Mouse (Mus musculus) right cerebral cortex, adult 2 months (tissue): ENCODE measurements around the gene Ltv1.
A peak's percentile ranks its signal among the peaks of the same experiment; 100 is the strongest.

Experiments
- DNase-seq, 2 experiments: peaks; one replicate each; pipeline ENCODE4 v3.0.0; 2021 to 2022; ENCODE audit warnings: low spot score in 2 of 2

Ltv1 gene

DNA sequence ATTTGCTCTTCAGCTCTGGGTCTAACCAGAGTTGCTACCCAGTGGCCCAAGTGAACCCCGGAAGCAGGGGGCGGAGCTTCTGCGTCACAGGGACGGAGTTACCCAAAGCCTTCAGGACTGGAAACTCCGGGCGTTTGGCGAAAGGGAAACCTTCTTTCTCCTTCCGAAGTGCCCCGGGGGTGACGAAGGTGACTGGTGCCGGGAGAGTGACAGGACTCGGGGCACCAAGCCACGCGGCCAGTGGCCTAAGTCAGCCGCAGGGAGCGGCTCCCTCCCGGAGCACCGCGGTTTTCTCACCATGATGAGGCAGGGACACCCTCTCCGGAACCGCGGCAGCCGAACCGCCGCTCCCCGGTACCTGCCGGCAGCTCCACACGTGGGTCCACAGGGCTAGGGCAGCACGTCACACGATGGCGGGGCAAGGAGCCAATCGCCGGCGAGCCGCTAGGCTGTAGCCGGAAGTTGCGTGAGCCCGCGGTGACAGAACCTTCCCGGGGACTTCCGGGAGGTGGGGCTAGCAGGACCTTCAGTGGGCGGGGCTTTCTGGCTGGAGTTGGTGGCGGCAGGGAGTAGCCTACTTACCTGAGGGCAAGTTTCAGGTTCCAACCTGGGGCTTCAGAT lies at the start of gene Ltv1:
Gene Ltv1, minus strand, starts transcription at position 438 of the 621 bp plus-strand sequence.
- DNase-seq = peak; percentile 92 to 93

DNA sequence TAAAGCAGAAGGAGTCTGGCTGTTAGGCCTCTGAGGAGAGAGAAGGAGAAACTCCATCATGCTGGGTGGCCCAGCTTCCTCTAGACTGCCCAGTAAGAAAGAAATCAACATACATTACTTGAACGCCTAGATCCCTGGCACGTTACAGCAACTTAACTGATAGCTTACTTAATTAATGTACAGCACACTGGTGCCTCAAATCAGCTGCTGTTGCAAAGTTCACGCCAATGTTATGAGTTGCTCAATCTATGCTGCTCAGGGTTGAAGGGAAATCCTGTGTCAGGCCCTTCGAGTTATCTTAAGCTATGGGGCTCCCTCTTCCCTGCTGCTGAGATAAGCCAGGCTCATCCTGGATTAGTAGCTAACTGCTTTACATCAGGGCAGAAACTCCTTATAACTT lies 47.5 kb upstream of the Ltv1 start:
- no peak for DNase-seq

DNA sequence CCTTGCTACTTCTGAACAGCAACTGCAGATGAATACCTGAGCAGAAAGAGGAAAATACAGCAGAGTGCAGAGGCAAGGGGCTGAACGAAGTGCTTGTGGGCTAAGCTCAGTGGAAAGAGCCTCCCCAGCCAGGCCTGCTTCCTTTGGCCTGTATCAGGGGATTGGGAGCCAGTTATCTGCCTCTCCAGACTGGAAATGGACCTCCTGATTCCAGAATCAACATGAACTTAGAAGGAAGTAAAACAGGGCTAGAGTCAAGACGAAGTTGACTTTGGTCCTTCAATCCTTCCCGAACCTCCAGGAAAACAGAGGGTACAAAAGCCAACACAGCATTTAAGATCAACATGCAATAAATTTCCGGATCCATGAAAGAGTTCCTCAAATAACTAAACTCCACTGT lies 45.2 kb upstream of the Ltv1 start:
- DNase-seq = no peak

DNA sequence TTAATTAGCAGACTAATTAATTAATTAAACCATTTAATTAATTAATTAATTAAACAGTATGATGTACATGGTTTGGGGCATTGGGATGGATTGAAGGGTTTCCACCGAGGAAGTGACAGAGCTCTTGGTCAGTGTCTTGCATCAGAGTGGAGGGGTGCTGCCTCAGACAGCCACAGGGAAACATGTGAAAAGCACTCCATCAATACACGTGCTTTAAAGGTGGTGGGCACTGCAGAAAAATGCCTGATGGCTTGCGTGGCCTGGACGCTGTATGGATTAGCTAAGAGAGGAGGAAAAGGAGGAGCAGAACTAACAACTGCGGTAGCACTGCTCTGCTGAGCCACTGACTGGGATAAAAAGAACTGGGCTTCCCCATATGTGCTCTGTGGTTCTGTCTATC lies 43.9 kb upstream of the Ltv1 start:
- DNase-seq = no peak

DNA sequence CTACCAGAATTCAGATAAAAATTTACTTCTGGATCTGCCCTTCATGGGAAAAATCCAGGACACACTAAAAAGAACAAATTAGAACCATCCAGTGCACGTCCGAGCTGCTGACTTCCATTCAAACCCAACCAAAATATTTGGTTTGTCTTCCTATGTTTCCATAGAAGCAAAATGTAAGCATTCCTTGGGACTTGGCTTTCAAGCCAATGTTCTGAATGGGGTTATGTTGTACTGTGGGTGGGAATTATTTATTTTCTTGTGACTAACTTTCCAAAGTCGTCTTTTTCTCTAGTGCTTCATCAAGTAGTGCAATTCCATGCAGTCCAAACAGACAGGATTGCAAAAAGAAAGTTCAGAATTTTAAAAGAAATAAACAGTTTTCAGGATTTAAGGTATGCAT lies 41.5 kb upstream of the Ltv1 start:
- DNase-seq = no peak

DNA sequence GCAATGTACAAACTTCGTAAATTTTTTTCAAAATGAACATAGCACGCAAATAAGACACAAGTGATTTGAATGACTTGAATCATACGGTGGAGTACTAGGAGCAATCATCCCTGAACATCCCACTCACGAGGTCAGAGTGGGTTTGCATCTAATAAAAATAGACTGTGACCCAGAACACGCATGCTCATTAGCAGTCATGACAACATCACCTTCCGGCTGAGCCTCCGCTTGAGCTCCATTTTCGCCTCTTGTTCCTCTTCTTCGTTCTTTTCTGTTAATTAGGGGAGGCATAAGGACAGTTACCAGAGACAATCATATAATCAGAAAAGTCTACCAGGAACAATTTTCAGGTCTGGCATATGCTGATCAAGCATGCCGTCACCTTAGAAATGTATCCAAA lies 41.0 kb upstream of the Ltv1 start:
- DNase-seq = no peak

DNA sequence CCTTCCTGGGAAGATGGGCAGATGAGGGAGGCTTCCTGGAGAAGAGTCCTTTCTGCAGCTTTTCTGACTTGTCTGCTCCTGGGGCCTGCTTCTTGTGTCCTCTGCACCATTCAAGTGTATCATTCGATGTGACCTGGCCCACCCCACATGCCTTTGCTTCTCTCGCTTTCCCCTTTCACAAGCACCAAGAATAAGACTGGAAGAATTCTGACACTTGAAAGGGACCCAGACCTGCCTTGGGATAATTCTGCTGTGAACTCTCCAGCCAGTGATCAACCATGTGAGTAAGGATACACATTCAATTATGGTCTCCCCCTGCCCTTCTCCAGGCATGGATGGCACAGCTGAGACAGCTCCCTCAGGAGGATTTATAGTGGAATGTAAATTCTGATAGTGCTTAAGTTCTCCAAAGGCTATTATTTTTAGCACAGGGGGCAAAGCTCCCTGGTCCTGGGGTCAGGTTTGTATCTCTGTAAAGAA lies 40.2 kb upstream of the Ltv1 start:
- DNase-seq = no peak

DNA sequence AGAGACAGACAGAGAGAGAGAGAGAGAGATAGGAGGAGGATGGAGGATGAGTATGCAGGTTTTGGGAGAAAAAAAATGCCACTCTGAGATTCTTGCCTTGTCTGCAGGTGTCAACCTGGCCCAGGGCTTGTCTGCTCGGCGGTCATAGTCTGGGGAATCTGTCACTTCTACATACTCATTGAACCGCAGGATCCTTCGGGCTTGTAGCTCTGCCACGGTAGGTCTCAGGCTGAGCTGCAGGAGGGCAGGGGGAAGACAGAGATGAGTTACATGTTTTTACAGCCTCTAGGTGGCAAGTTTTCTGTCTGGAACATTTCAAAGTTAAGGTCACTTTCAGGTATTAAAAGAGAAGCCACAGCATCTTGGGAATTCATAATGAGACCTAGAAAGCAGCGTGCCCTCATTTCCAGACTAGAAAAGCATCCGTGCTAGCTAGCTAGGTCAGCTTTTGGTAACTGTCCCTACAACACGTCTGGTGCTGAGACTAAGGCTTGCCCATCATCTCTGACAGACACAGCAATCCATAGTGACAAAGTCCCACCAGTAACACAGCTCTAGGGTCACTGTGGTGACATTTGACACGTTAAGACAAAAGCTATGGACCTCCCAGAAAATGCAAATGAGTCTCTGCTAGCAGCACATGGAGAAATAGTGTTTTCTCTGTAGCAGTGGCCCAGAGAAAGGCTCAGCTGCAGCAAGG lies 39.6 kb upstream of the Ltv1 start:
- DNase-seq = no peak

DNA sequence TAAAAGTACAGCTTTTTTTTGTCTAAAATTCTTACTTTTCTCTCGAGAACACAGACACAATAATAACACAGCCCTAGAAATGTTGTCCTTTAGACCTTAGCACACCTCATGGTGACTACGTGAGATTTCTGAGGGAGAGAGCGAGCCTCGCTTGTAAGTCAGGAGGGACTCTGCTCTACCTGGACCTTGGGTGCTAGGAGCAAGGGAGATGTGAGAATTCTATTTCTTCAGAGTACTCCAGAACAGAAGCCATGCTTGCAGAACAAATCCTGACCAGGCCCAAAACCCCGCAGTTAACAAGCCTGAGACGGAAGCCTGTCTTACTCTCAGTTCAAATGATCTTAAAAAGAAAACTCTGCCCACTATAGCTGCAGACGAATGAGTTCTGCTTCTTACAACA lies 37.7 kb upstream of the Ltv1 start:
- DNase-seq = no peak

DNA sequence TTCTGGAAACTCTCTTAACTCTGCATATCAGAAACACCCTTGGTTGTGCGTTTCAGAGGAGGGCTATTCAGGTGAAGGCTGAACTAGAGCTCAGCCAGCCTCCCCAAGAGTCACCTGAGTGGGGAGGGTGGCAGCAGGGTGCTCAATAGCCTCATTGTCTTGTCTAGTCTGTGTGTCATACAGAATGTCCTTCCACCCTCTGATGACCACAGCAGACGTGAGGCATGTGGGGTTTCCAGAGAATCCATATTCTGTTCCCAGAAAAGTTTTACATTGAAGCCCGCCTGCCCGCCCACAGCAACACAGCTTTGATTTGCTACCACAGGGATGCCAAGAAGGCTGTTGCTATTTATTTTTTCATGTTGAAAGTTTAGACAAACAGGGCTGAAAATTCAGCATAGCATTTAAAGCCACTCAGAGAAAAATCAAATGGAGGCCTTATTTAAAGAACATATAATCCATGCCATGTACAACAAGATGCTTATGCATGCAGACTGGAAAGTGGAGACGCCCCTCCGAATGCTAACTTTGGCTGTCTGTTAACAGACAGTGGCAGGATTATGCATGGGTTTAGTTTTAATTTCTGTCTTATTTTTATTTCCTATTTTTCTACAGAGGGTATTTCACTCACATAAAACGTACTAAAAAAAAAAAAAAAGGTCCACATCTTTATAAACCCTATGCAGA lies 32.6 kb upstream of the Ltv1 start:
- no peak for DNase-seq

DNA sequence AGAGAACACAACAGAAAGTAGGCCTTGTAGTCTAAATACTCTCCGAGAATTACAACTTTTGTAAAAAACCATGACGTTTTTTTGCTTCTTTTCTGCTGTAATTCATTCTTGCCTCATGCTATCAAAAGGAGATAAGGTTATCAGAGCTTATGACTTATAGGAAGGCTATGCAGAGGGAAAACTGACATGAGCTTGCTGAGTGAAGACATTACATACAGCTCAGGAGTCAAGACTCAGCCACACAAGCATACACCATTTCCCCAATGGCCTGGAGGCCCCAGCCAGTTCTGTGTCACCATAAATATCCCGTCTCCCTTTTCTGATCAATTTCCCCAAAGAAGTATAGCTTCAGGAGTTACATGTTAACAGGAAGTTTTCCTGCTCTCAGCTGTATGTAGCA lies 29.2 kb upstream of the Ltv1 start:
- DNase-seq = no peak

DNA sequence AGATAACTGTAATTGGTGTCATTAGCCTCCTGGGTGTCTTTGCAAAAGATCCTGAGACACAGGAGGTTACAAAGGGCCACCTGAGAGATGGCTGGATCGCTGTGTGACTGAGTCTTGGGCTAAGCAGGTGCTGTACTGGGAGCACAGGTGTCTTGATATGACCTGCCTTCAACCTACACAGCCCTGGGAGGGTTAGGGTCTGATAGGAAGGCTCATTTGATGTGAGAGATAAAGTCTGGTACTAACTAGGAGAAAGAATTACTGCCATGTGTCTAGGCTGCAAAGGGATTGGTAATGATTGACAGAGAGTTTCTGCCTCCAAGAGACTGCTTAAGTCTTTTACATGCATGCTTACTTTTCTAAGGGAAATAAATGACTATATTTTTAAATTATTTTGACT lies 27.1 kb upstream of the Ltv1 start:
- no peak for DNase-seq

DNA sequence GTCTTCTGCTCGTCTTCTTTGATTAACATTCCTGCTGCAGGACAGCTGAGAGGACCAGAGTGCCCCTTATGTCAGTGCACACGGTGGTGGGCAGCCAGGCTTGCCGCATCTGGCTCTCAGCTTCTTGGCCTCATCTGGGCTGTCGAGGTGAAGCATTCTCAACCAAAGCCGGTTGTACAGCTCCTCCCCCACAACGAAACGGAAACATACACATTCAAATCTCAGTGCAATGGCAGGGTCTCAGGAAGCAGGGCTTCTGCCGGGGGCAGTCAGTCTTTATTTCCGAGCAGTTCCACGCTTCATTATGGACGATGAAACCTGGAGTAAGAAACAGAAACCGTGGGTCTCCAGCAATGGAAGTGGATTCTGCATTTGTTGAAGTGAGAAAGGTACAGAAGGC lies 21.0 kb upstream of the Ltv1 start:
- DNase-seq = no peak

DNA sequence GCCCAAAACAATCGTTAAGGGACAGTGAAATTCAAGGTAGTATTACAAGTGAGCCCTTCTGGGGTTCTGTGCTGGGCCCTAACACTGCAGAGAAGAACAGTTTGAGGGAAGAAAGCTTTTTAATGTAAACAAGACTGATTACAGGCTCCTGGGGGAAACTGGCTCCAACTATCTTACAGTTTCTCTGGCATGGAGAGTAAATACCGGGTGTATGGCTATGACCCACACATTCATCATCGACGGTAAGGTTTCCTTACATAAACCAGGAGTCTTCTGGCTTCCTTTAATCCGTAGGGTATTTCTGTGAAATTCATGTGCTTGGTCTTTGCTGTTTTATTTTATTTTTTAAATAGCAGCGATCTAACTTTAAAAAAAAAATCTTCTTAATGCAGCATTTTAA lies 19.9 kb upstream of the Ltv1 start:
- no peak for DNase-seq

DNA sequence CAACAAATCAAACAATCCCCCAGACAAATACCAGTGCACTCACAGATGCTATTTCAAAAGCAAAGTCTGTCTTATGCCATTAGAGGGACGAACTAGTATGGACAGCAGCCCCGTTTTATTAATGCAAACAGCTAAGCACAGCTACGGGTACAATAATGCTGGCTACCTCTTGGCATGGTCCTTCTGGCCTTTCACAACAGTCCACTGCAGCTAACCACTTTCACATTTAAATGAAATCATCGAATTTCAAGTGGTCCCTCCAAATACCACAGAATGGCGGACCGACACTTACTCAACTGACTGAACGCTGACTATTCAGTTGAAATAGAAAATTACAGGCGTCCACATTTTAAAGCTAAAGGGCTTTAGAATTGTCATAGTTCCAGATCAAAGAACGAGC lies 19.4 kb upstream of the Ltv1 start:
- DNase-seq = no peak

DNA sequence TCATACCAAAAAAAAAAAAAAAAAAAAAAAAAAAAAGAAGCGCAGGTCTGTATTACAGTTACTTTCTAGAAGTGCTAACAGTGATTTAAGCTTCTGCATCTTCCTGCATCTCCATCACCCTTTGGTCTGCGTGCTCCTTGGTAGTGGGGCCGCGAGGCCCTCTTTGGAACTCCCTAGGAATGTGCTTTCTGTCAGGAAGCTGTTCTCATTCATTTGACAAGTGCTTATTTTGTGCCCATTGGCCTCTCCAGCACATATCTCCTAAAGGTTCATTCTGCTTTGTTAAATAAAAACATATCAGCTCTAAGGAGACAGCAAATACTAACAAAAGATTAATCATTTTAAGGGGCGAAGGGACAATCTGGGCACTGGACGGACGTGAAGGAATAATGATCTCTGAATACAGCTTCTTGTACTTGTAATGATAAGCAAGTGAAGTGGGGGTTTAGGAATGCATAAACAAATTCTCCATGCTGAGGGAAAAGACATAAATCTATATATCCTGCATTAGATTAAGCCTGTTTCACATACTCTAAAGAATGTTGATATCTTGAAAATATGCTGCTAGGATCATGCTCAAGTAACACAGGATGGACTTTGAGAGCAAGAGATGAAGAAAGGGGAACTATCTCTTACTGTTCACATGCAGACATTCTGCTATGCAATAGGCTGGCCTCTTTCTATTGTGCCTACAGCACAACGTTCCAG lies 17.1 kb upstream of the Ltv1 start:
- DNase-seq = no peak

DNA sequence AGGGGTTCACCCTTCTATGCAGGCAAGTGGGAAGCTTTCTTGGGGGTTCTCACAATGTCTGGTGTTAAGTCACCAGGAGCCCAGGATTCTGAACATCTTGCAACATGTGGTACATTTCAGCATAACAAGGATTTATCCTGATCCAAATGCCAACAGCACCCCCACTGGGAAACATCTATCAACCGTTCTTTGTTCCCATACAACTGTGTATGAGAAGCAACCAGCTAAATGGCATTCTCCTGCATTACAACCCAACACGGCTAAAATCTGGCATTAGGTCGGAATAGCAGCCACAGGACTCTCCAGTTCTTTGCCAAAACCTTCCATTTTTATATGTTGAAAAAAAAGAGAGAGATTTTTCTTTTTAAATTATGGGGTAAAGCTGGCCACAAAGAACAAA lies 16.5 kb upstream of the Ltv1 start:
- no peak for DNase-seq

DNA sequence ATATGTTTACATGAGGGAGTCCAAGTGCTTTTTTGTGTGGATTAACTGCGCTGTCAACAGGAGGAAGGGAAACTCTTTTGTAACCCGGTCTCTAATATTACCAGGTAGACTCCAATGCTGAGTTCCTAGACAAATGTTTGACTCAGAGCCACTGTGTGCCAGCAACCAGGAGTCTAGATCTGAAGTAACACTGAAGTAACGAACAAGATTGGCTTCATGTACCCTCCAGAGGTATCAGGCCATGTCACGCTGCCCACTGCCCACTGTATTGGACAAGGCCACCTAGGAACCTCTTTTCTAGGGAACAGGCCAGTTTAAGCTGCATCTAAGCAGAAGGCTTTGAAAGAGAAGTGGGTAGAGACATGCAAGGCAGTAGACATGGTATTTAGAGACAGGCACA lies 16.1 kb upstream of the Ltv1 start:
- no peak for DNase-seq

DNA sequence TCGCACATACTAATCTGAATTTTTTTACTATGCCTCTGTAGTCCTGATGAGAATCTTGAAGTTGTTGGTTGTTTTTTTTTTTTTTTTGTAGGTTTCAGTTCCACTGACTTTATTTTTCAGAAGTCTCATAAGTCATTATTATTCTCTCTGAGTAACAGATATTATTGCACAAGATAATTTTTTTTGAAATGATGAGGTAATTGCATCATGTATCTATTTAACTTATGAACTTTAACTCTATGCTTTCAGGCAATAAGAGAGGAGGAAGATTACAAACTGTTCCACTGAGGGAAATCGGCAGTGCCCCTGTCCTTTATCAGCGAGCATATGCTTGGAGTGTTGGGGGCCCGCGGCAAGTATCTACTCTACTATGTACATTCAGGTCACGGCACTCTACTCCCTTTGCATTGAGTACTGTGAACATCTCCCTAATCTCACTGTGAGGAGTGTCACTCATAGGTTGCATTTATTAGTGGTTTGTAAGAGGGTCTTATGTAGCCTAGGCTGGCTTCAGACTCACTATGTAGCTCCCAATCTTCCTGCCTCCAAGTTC lies 8.8 kb upstream of the Ltv1 start:
- DNase-seq = no peak

DNA sequence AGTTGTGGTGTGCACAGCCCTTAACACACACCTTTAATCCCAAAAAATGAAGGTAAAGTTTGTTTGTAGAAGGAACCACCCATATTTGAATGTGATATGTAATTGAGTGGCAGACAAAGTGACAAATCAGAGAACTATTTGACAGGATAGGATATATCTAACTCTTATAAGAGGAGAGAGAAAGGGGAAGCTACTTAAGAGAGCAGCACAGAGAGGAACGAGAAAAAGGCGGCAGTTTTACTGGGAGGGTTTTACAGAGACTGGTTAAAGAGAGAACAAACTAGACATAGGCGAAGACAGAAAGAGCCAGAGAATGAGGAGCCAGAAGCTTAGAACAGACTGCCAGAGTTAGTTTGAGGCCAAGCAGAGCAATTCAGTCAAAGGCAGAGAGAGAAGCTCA lies 7.9 kb upstream of the Ltv1 start:
- no peak for DNase-seq

DNA sequence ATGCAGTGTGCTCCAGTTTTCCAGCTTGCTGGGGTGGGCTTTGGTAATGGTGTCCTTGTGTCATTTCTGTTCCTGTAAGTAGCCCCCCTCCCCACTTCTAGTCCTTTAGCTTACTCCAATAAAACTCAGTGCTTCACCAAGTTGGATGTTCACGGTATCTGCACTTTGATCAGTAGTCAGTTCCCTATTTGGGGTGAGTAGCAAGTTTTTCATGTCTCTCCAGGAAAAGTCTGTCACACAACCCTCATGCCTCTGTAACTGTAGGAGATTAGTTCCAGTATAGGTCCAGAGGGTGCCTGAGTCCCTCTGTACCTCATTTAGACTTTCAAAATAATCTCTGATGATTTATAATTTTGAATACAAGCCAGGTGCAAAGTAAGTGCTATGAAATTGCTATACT lies 6.3 kb upstream of the Ltv1 start:
- DNase-seq = no peak

DNA sequence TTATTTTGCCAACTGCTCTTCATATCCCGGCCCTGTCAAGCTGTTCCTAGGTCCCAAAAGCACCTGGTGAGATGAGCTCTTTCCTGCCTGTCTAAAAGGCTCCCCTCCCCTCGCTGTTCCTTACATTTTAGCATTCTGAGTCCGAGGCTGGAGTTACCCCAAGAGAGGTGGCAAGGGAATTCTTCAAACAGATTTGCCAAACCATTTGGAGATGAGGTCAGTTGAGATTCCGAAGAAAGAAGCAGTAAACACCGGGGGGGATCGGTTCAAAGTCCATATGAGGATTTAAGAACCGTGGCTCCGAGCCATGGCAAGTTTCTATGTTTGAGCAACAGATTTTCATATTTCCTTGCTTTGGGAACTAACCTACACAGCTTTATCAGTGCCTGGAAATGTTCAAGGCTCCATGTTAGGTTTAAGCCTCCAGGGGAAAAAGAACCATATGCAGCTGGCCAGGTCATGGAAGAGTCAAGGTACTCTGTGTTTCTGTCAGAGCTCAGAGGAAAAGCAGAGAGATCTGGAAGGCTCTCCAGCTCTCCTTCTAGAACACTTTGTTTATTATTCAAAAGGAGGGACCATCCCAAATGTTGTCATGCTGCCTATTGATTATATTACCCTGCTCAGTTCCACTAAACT lies 4.0 kb upstream of the Ltv1 start:
- no peak for DNase-seq
